Comparison of ENCODE assay signal across 21 mouse cellular contexts in the genomic region with DNA sequence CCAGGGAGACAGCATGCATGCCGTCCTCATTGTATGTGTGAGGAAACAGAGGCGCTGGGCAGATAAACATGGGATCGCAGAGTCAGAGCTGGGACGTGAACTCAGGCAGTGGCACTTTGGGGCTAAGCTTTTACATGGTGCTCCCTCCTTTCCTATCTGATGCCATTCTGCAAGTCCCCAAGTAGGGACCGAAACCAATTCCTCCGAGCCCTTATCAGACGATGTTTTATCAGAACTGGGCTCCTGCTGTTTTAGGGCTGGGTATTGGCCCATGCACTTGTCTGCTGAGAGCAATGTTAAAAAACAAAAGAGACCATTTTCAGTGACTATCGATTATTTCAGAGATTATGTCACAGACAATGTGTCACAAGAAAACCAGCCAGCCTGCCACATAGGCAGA.
DNase-seq lines count a peak whose midpoint lies in the region; ATAC-seq and TF ChIP-seq lines count a peak whose summit lies in the region.
"Had no signal": no experiment of that assay in that cellular context is flagged by ENCODE, and none has a peak within 500 bp of the region (broad histone marks: within the 10 kb centered on the region; RNA-seq: fewer than 3 reads in every experiment).

No protein-coding gene starts in this region.

- peaks cover 20% of the 10 kb centered on the region for H3K4me1 ChIP-seq in olfactory bulb, adult 2 months (ENCODE audit: control insufficient read depth, insufficient read depth, low read length)

- no peak overlapping the region for H3K4me3 ChIP-seq in olfactory bulb, adult 2 months (ENCODE audit: insufficient read depth, low read depth, low read length)
- H3K4me3 ChIP-seq: embryonic facial prominence, embryonic 10.5 days; embryonic facial prominence, embryonic 12.5 days; forebrain, embryonic 12.5 days had no signal

- H3K27ac ChIP-seq in olfactory bulb, adult 2 months (ENCODE audit: insufficient read depth, low read depth, low read length): peak overlapping the region; percentile 59; the same call in 1 of the 2 replicates
- H3K27ac ChIP-seq: embryonic facial prominence, embryonic 10.5 days; embryonic facial prominence, embryonic 12.5 days; forebrain, embryonic 12.5 days had no signal

- DNase-seq in heart, adult 11 months: peak; percentile 61
- DNase-seq in heart, adult 9 months (ENCODE audit: low spot score in 2 of 2): no peak
- DNase-seq in lung, postnatal 10 days: no peak
- no peak for DNase-seq in layer of hippocampus, adult 9-11 months
- DNase-seq: adrenal gland, adult 8-10 months; adrenal gland, postnatal 14 days; adrenal gland, postnatal 36 days; cerebellum, adult 11-12 months; cerebellum, adult 2 months; cerebellum, adult 9-10 months; cerebellum, postnatal 10 days; cerebellum, postnatal 25 days had no signal

- no peak for TF ChIP-seq POLR2A in olfactory bulb, adult 2 months (IDR thresholded peaks at IDR 0.05; ENCODE audit: insufficient read depth, low read depth, low read length)

- peak; percentile 19; the same call in 1 of the 2 replicates for ATAC-seq in granulocyte monocyte progenitor cell, adult 5-6 weeks (replicated peaks; ENCODE audit: poor library complexity, severe bottlenecking)
- ATAC-seq: activated CD4-positive, CD25-positive, alpha-beta regulatory T cell, adult 4 months; forebrain, embryonic 14.5 days; forebrain, embryonic 16.5 days; Patski had no signal

- no peak for TF ChIP-seq CTCF in olfactory bulb, adult 2 months (IDR thresholded peaks at IDR 0.05; ENCODE audit: insufficient read depth, low read depth, low read length)

- WGBS in olfactory bulb, adult 2 months: 73% methylated on average over 8 of the region's 8 CpGs
